Mouse (Mus musculus) urinary bladder, postnatal 14 days (tissue): ENCODE results near the gene Cmtm3.

Experiments
- DNase-seq: peaks from one replicate; pipeline ENCODE4 v3.0.0; 2021; ENCODE audit warnings: low spot score

Gene Cmtm3

GRCm38 (mm10) chr8:104342426-104342825 is 3.2 kb downstream of the Cmtm3 start:
- DNase-seq: no peak

- peak; percentile 90 for DNase-seq
Observed at GRCm38 (mm10) chr8:104343957-104344356, 4.7 kb downstream of the Cmtm3 start.

GRCm38 (mm10) chr8:104344622-104345021 is 5.4 kb downstream of the Cmtm3 start:
- DNase-seq: no peak

GRCm38 (mm10) chr8:104346706-104347105 is 7.5 kb downstream of the Cmtm3 start:
- no peak for DNase-seq

GRCm38 (mm10) chr8:104348971-104349370 is 9.8 kb downstream of the Cmtm3 start:
- no peak for DNase-seq

- no peak for DNase-seq
Observed at GRCm38 (mm10) chr8:104350047-104350446, 10.8 kb downstream of the Cmtm3 start.

- no peak for DNase-seq
Observed at GRCm38 (mm10) chr8:104353186-104353585, 14.0 kb downstream of the Cmtm3 start.

- no peak for DNase-seq
Observed at GRCm38 (mm10) chr8:104354504-104354903, 15.3 kb downstream of the Cmtm3 start.

- no peak for DNase-seq
Observed at GRCm38 (mm10) chr8:104358637-104359036, 19.4 kb downstream of the Cmtm3 start.

- no peak for DNase-seq
Observed at GRCm38 (mm10) chr8:104359778-104360456, 20.7 kb downstream of the Cmtm3 start.

- no peak for DNase-seq
Observed at GRCm38 (mm10) chr8:104365695-104366094, 26.5 kb downstream of the Cmtm3 start.

- no peak for DNase-seq
Observed at GRCm38 (mm10) chr8:104367398-104367797, 28.2 kb downstream of the Cmtm3 start.

- no peak for DNase-seq
Observed at GRCm38 (mm10) chr8:104369591-104369990, 30.4 kb downstream of the Cmtm3 start.

- DNase-seq: no peak
Observed at GRCm38 (mm10) chr8:104370071-104370470, 30.9 kb downstream of the Cmtm3 start.

- no peak for DNase-seq
Observed at GRCm38 (mm10) chr8:104371121-104371520, 31.9 kb downstream of the Cmtm3 start.

- no peak for DNase-seq
Observed at GRCm38 (mm10) chr8:104373779-104374178, 34.6 kb downstream of the Cmtm3 start.

- DNase-seq: no peak
Observed at GRCm38 (mm10) chr8:104374269-104374668, 35.1 kb downstream of the Cmtm3 start.

GRCm38 (mm10) chr8:104374864-104375846 is 35.9 kb downstream of the Cmtm3 start:
- DNase-seq: peak; percentile 82

GRCm38 (mm10) chr8:104375959-104376358 is 36.7 kb downstream of the Cmtm3 start:
- no peak for DNase-seq

GRCm38 (mm10) chr8:104376669-104377068 is 37.5 kb downstream of the Cmtm3 start:
- no peak for DNase-seq

- no peak for DNase-seq
Observed at GRCm38 (mm10) chr8:104379301-104379836, 40.2 kb downstream of the Cmtm3 start.

GRCm38 (mm10) chr8:104380269-104380668 is 41.1 kb downstream of the Cmtm3 start:
- DNase-seq: no peak

GRCm38 (mm10) chr8:104380961-104381411 is 41.8 kb downstream of the Cmtm3 start:
- no peak for DNase-seq
